Mouse (Mus musculus) cerebellum, adult 9-10 months (tissue): ENCODE results near the gene Cpsf4.
"Not testable (repeated sequence)": the region's sequence is repeated elsewhere in the genome, so short reads cannot be mapped to it uniquely, and the experiment has no call there.

Source experiments
- DNase-seq: peaks from one replicate; pipeline ENCODE4 v3.0.0; 2022

The Cpsf4 gene

DNA sequence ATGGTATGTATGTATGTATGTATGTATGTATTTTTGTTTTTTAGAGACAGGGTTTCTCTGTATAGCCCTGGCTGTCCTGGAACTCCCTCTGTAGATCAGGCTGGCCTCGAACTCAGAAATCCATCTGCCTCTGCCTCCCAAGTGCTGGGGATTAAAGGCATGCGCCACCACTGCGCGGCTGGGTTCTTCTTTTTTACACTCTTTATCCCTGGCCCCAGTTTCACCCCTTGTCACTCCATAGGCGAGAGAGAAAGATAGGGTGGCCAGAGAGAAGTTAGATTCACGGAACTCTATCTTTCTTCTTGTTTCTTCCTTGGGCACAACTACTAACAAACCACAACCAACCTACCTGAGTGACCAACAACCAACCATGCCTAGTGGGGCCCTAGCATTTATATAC, 62.3 kb downstream of the Cpsf4 start:
- DNase-seq, result not testable (repeated sequence)

DNA sequence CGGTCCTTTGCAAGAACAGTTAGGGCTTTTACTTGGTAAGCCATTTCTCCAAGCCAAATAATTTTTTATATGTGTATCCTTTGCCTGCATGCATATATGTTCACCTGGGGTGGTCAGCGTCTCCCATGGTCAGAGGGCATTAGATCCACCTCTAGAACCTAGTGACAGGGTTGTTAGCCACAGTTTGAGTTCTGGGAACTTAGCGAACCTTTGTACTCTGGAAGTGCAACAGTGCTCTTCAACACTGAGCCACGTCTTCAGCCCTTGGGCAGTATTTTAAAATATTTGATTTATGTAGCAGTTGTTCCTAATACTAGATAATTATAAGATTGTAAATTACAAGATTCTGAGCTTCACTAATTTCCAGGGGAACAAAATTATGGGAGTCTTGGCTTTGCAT, 63.6 kb downstream of the Cpsf4 start:
- no peak for DNase-seq

DNA sequence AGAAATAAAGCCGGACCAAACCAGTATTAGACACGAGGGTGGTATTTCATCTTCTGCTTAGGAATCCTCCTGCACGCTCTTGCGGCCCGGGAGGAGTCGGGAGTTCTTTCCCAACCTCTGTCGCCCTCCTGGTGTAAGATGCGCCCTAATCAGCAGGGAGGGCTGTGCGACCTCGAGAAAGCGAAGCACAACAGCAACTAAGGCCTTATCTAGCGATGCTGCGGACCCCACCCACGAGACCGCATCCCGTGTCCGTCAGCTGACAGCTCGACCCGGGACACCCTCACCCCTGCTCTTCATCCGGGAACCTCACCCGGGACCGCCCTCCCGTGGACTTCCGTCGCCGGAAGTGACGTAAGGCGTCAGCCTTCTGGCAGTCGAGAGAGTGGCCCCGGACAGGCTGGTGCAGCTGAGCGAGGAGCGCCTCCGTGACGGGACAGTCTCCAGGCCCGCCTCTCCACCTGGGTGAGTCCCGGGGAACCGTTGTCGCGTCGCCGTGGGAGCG, 64.4 kb downstream of the Cpsf4 start, which contains the start of gene Zfp655:
Zfp655 (plus strand) TSS at position 349 of the 505 bp plus-strand sequence.
- DNase-seq, result peak; percentile 97
